Mouse (Mus musculus): Measurements from ENCODE around the gene Trim16.

- TF ChIP-seq CTCF (IDR thresholded peaks at IDR 0.05; ENCODE audit: control insufficient read depth, insufficient read depth, insufficient replicate concordance, low read depth, low read length) (no peak), POLR2A (IDR thresholded peaks at IDR 0.05; ENCODE audit: control insufficient read depth, low read depth, low read length) (no peak)
Measured at GRCm38 (mm10) chr11:62815438-62815837, 4.6 kb upstream of the Trim16 start.

Measured in testis, adult 2 months (tissue).